Mouse (Mus musculus) E14TG2a.4 (cell line): ENCODE data around the gene Fam104a.
A peak's percentile ranks its signal among the peaks of the same experiment; 100 is the strongest.
"Not testable (repeated sequence)": the region's sequence is repeated elsewhere in the genome, so short reads cannot be mapped to it uniquely, and the experiment has no call there.

Experiments
- CTCF ChIP-seq: conservative IDR thresholded peaks from 2 replicates; pipeline ENCODE4 v1.5.1; 2014; ENCODE audit warnings: low read length
- NANOG ChIP-seq: IDR thresholded peaks from 2 replicates; pipeline ENCODE4 v1.6.1; 2014; ENCODE audit warnings: borderline replicate concordance, low read length, mixed read lengths
- POU5F1 ChIP-seq: IDR thresholded peaks from 2 replicates; pipeline ENCODE4 v1.6.1; 2014; ENCODE audit warnings: low read length, borderline replicate concordance

- TF ChIP-seq CTCF: 0 out of 2 replicates have a peak, but pooled peaks have one; percentile 15
- not testable (repeated sequence) for TF ChIP-seq NANOG, POU5F1
These were observed 23.7 kb downstream of the Fam104a start for GRCm38 (mm10) chr11:113660213-113660612.
